Mouse (Mus musculus): Measurements from ENCODE around the gene Eif6. TPM values are rescaled to one million over a fixed set of nuclear protein-coding genes. Genes with fewer than 3 reads are reported as not detected.

The Eif6 gene
- polyA plus RNA-seq, 1 experiment, result 266 TPM

DNA sequence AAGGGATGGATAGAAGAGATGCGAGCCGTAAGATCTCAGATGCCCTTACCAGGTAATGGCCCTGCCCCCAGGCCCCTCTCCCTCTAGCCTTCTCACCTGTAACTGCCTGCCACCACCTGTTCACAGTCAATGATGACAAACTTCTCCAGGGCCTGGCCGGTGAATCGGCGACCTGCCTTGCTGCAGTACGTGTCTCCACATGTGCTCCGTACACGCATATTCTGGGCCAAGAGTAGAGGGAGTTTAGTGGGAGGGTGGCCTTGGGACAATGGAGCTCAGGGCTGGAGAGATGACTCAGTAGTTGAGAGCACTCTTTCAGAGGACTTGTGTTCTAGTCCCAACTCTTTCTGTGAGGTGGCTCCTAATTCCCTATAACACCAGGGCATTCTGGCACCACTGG lies 4.1 kb upstream of the Eif6 start:
- no peaks in the 10 kb centered on the region for H3K36me3 ChIP-seq (replicated peaks; ENCODE audit: low read length)
- no peaks in the 10 kb centered on the region for H3K9me3 ChIP-seq
- no peak for TF ChIP-seq FLI1 (IDR thresholded peaks at IDR 0.05; ENCODE audit: low read length)
- H3K4me1 ChIP-seq, result peaks cover 27% of the 10 kb centered on the region
- no peak overlapping the region for H3K4me3 ChIP-seq (replicated peaks)
- peaks cover 38% of the 10 kb centered on the region for H3K27me3 ChIP-seq (replicated peaks)

GRCm38 (mm10) chr2:155825904-155826629 lies 658 bp downstream of the Eif6 start:
- Histone ChIP-seq H3K9me3 (no peaks in the 10 kb centered on the region), H3K27me3 (replicated peaks) (peaks cover 13% of the 10 kb centered on the region), H3K4me1 (peaks cover 43% of the 10 kb centered on the region), H3K4me3 (replicated peaks) (peak overlapping the region; percentile 99), H3K36me3 (replicated peaks; ENCODE audit: low read length) (peaks cover 31% of the 10 kb centered on the region)
- TF ChIP-seq GATA1 (IDR thresholded peaks at IDR 0.05; ENCODE audit: borderline replicate concordance, low read length) (no peak), FLI1 (IDR thresholded peaks at IDR 0.05; ENCODE audit: low read length) (no peak)

- TF ChIP-seq GATA1 (IDR thresholded peaks at IDR 0.05; ENCODE audit: borderline replicate concordance, low read length) (no peak), FLI1 (IDR thresholded peaks at IDR 0.05; ENCODE audit: low read length) (no peak)
- Histone ChIP-seq H3K36me3 (replicated peaks; ENCODE audit: low read length) (peaks cover 50% of the 10 kb centered on the region), H3K4me1 (peaks cover 57% of the 10 kb centered on the region), H3K4me3 (replicated peaks) (no peak overlapping the region), H3K27me3 (replicated peaks) (no peaks in the 10 kb centered on the region), H3K9me3 (no peaks in the 10 kb centered on the region)
Measured at GRCm38 (mm10) chr2:155823722-155824121, 3.0 kb downstream of the Eif6 start.

- TF ChIP-seq FLI1 (IDR thresholded peaks at IDR 0.05; ENCODE audit: low read length) (no peak), GATA1 (IDR thresholded peaks at IDR 0.05; ENCODE audit: borderline replicate concordance, low read length) (no peak)
- H3K36me3 ChIP-seq (replicated peaks; ENCODE audit: low read length), result peaks cover 53% of the 10 kb centered on the region
- H3K9me3 ChIP-seq, result no peaks in the 10 kb centered on the region
- peaks cover 74% of the 10 kb centered on the region for H3K4me1 ChIP-seq
- H3K27me3 ChIP-seq (replicated peaks), result peaks cover under 1% of the 10 kb centered on the region
- no peak overlapping the region for H3K4me3 ChIP-seq (replicated peaks)
Measured at GRCm38 (mm10) chr2:155820779-155821178, 5.9 kb downstream of the Eif6 start.

- TF ChIP-seq GATA1 (IDR thresholded peaks at IDR 0.05; ENCODE audit: borderline replicate concordance, low read length) (no peak), FLI1 (IDR thresholded peaks at IDR 0.05; ENCODE audit: low read length) (no peak)
- Histone ChIP-seq H3K27me3 (replicated peaks) (peaks cover 6% of the 10 kb centered on the region), H3K4me3 (replicated peaks) (peak overlapping the region; percentile 99), H3K4me1 (peaks cover 71% of the 10 kb centered on the region), H3K36me3 (replicated peaks; ENCODE audit: low read length) (peaks cover 53% of the 10 kb centered on the region), H3K9me3 (no peaks in the 10 kb centered on the region)
Measured at GRCm38 (mm10) chr2:155819449-155820251, 7.1 kb downstream of the Eif6 start.

- peaks cover 52% of the 10 kb centered on the region for H3K36me3 ChIP-seq (replicated peaks; ENCODE audit: low read length)
- TF ChIP-seq GATA1 (IDR thresholded peaks at IDR 0.05; ENCODE audit: borderline replicate concordance, low read length), result no peak
- TF ChIP-seq FLI1 (IDR thresholded peaks at IDR 0.05; ENCODE audit: low read length), result no peak
- peaks cover 71% of the 10 kb centered on the region for H3K4me1 ChIP-seq
- H3K4me3 ChIP-seq (replicated peaks), result peak within 1 kb of the TSS; percentile 99
- no peaks in the 10 kb centered on the region for H3K9me3 ChIP-seq
- H3K27me3 ChIP-seq (replicated peaks), result peaks cover 8% of the 10 kb centered on the region
Measured at GRCm38 (mm10) chr2:155819392-155819448, 7.5 kb downstream of the Eif6 start, which contains the start of gene BC029722. Gene BC029722 (minus strand): TSS chr2:155819426.

DNA sequence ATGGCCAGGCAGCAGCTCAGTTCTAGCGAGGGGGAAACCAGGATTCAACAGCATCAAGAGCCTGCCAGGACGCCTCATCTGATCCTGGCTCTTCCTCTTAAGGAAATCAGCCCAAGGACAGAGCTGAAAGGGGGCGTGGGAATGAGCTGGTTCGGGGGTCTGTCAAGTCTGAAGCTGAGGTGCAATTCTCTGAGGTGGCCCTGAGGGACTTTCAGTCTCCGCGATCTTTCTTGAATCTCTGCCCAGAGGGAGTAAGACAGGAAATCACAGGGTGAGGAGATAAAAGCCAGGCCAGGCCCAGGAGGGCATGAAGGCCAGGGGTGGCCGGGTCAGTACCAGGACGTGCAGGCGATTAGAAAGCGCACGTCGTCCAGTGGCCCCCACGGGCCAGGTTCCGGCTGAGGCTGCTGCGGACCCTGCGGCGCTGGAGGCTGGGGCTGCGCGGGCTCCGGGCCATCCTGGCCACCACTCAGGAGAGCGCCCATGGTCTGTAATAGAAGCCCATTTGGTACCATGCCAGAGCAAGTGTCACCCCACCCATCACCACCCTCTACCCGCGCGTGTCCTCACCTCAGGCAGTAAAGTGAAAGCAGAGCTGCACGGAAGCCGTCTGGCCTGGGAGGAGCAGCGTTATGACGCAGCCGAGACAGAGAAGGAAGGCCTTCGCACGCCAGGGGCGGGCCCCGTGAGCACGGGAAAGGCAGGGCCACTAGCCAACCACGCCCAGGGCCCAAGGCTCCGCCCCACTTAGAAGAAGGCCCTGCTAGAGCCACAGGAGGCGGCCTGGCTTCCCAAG lies 7.9 kb downstream of the Eif6 start:
- Histone ChIP-seq H3K27me3 (replicated peaks) (peaks cover 12% of the 10 kb centered on the region), H3K4me3 (replicated peaks) (peak overlapping the region; percentile 99), H3K36me3 (replicated peaks; ENCODE audit: low read length) (peaks cover 48% of the 10 kb centered on the region), H3K4me1 (peaks cover 69% of the 10 kb centered on the region), H3K9me3 (no peaks in the 10 kb centered on the region)
- TF ChIP-seq FLI1 (IDR thresholded peaks at IDR 0.05; ENCODE audit: low read length), result no peak
- TF ChIP-seq GATA1 (IDR thresholded peaks at IDR 0.05; ENCODE audit: borderline replicate concordance, low read length), result no peak

DNA sequence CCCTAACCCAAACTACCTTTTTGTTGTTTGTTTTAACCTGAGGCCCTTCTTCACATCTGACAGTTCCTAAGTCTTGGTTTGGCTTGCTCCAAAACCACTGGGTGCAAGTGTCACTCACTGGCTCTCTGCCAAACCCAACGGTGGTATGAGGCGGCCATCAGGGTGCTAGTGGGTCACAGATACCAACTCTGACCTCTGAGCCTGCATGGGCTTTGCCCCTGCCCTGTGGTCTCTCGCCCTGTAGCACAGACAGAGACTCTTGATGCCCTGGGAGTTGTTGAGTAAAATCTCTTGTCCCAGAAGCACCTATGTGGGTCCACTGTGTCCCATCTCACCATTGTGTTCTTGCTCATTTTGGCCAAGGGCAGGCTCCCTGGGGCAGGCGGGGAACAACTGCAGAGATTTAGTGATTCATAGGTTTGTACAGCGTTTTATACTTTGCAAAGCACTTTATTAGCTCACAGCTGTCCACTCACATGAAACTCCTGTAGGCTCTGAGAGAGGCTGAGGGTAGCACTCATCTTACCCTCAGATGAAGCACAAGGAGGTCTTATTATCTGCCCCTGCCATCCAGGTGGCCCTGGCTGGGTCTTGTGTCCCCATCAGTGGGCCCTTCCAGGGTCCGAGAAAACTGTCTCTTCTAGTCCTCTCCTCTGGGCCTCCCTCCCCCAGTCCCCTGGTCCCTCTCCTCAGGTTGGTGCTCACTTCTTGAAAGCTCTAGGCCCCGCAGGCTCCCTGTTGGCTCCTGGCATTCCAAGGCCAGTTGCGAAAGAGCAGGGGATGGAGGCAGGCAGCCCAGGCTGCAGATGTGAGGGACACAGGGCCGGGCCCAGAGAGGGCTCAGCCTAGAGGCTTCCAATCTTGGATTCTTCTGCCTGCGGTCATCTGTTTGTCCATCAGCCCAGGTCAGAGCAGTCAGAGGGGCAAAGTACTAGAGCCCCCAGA lies 9.2 kb downstream of the Eif6 start:
- H3K4me3 ChIP-seq (replicated peaks), result peak overlapping the region; percentile 99
- TF ChIP-seq GATA1 (IDR thresholded peaks at IDR 0.05; ENCODE audit: borderline replicate concordance, low read length), result no peak
- no peak for TF ChIP-seq FLI1 (IDR thresholded peaks at IDR 0.05; ENCODE audit: low read length)
- H3K27me3 ChIP-seq (replicated peaks), result peaks cover 20% of the 10 kb centered on the region
- peaks cover 58% of the 10 kb centered on the region for H3K4me1 ChIP-seq
- H3K9me3 ChIP-seq, result no peaks in the 10 kb centered on the region
- H3K36me3 ChIP-seq (replicated peaks; ENCODE audit: low read length), result peaks cover 35% of the 10 kb centered on the region

DNA sequence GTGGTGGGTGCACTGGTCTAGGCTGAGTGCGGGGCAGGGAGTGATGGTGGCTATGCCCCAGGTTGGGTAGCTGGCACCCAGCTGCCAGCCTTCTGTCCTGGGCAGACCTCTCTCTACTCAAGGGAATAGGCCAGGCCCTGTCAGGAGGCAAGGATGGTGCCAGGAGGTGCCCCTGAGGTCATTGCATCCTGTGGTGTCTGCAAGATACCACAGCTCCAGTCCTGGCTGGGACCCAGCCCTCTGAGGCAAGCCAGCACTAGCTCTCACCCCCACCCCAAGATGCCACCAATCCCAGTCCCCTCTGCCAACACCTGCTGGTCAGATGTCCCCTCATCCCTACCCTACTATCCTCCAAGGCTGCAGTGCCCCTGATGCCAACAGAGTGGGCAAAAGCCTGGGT lies 10.5 kb downstream of the Eif6 start:
- Histone ChIP-seq H3K9me3 (no peaks in the 10 kb centered on the region), H3K4me1 (peaks cover 61% of the 10 kb centered on the region), H3K27me3 (replicated peaks) (peaks cover 25% of the 10 kb centered on the region), H3K36me3 (replicated peaks; ENCODE audit: low read length) (peaks cover 23% of the 10 kb centered on the region), H3K4me3 (replicated peaks) (no peak overlapping the region)
- no peak for TF ChIP-seq GATA1 (IDR thresholded peaks at IDR 0.05; ENCODE audit: borderline replicate concordance, low read length)

All from megakaryocyte, embryonic 14.5 days (primary cell).